Mouse (Mus musculus) liver, embryonic 13.5 days (tissue): Measurements from ENCODE around the gene Fsip1. TPM values are rescaled to one million over a fixed set of nuclear protein-coding genes. Genes with fewer than 3 reads are reported as not detected.
"Not testable (repeated sequence)": the region's sequence is repeated elsewhere in the genome, so short reads cannot be mapped to it uniquely, and the experiment has no call there.

Experiments
- ATAC-seq: fragments of 200-750 bp; cut with Nextera tagmentation; 2 replicates; pipeline ENCODE4 v1.8.0; 2017; ENCODE audit warnings: low read depth, mild to moderate bottlenecking, moderate number of reproducible peaks, moderate library complexity
- DNase-seq: peaks from one replicate; pipeline ENCODE4 v3.0.0; 2022
- H3K27ac ChIP-seq: fragments of 300-500 bp; sonication (generic); 2 replicates; pipeline ENCODE4 v1.5.1; 2015; ENCODE audit warnings: moderate library complexity, mild to moderate bottlenecking, inconsistent platforms
- H3K27me3 ChIP-seq: fragments of 300-500 bp; sonication (generic); 2 replicates; pipeline ENCODE4 v1.6.1; 2015; ENCODE audit warnings: mild to moderate bottlenecking, inconsistent platforms
- H3K36me3 ChIP-seq: fragments of 300-500 bp; sonication (generic); 2 replicates; pipeline ENCODE4 v1.6.1; 2015; ENCODE audit warnings: mild to moderate bottlenecking, inconsistent platforms
- H3K4me1 ChIP-seq: fragments of 300-500 bp; sonication (generic); replicated peaks from 2 replicates; pipeline ENCODE4 v1.6.1; 2015; ENCODE audit warnings: inconsistent platforms
- H3K4me2 ChIP-seq: fragments of 300-500 bp; sonication (generic); 2 replicates; pipeline ENCODE4 v1.6.1; 2015; ENCODE audit warnings: inconsistent platforms, mild to moderate bottlenecking, moderate library complexity
- H3K4me3 ChIP-seq: fragments of 300-500 bp; sonication (generic); replicated peaks from 2 replicates; pipeline ENCODE4 v1.5.1; 2015; ENCODE audit warnings: mild to moderate bottlenecking, inconsistent platforms
- H3K9ac ChIP-seq: fragments of 300-500 bp; sonication (generic); 2 replicates; pipeline ENCODE4 v1.6.1; 2015; ENCODE audit warnings: mild to moderate bottlenecking, inconsistent platforms
- H3K9me3 ChIP-seq: fragments of 300-500 bp; sonication (generic); replicated peaks from 2 replicates; pipeline ENCODE4 v1.6.1; 2016; ENCODE audit warnings: inconsistent platforms
- WGBS: fragments of 180-500 bp; shearing (Covaris S2); methylation state at CpG from one replicate; pipeline ENCODE4 v1.1.7; 2015; ENCODE audit not compliant: insufficient replicate concordance; 5-methylcytosine and 5-hydroxymethylcytosine counted together
- polyA plus RNA-seq: library from polyadenylated mRNA; unstranded; fragments of >200 nt; fragmentation: Nextera tagmentation; extraction: Ambion mirVana; gene quantifications from 2 replicates; pipeline ENCODE4 v1.2.1, GENCODE M21; 2015

Fsip1 gene
- polyA plus RNA-seq, 1 experiment from 2014 or later: 0.13 TPM

- WGBS: 41% methylated on average over 3 of the region's 3 CpGs
- DNase-seq, H3K27ac ChIP-seq, H3K9me3 ChIP-seq, H3K36me3 ChIP-seq, H3K9ac ChIP-seq, H3K27me3 ChIP-seq, ATAC-seq, H3K4me3 ChIP-seq, H3K4me1 ChIP-seq, H3K4me2 ChIP-seq: not testable (repeated sequence)
Observed at GRCm38 (mm10) chr2:118147749-118148148, 109.0 kb downstream of the Fsip1 start.

- no peak for DNase-seq
Observed at GRCm38 (mm10) chr2:118141651-118142050, 115.1 kb downstream of the Fsip1 start.

GRCm38 (mm10) chr2:118139261-118139660 is 117.5 kb downstream of the Fsip1 start:
- Histone ChIP-seq H3K4me2 (no peak overlapping the region), H3K4me3 (no peak overlapping the region), H3K27ac (no peak overlapping the region), H3K27me3 (no peaks in the 10 kb centered on the region), H3K9me3 (no peaks in the 10 kb centered on the region), H3K36me3 (no peaks in the 10 kb centered on the region), H3K9ac (no peak overlapping the region), H3K4me1 (no peaks in the 10 kb centered on the region)
- 64% methylated on average over 6 of the region's 6 CpGs for WGBS
- no peak for DNase-seq
- no peak for ATAC-seq

More at GRCm38 (mm10) chr2:118141651-118142050, 115.1 kb downstream of the Fsip1 start:
- H3K4me1 ChIP-seq: no peaks in the 10 kb centered on the region
- WGBS: 72% methylated on average over 10 of the region's 10 CpGs
- H3K4me2 ChIP-seq: no peak overlapping the region
- no peaks in the 10 kb centered on the region for H3K27me3 ChIP-seq
- H3K36me3 ChIP-seq: no peaks in the 10 kb centered on the region
- H3K9ac ChIP-seq: no peak overlapping the region
- no peak overlapping the region for H3K27ac ChIP-seq
- H3K4me3 ChIP-seq: no peak overlapping the region
- no peaks in the 10 kb centered on the region for H3K9me3 ChIP-seq
- no peak for ATAC-seq

GRCm38 (mm10) chr2:118137776-118138175 is 119.0 kb downstream of the Fsip1 start:
- Histone ChIP-seq H3K27ac (no peak overlapping the region), H3K27me3 (no peaks in the 10 kb centered on the region), H3K9me3 (no peaks in the 10 kb centered on the region), H3K4me2 (no peak overlapping the region), H3K9ac (no peak overlapping the region), H3K4me3 (no peak overlapping the region), H3K36me3 (no peaks in the 10 kb centered on the region), H3K4me1 (no peaks in the 10 kb centered on the region)
- 76% methylated on average over 2 of the region's 2 CpGs for WGBS
- ATAC-seq (no peak), DNase-seq (no peak)

- ATAC-seq: no peak
- no peak for DNase-seq
- Histone ChIP-seq H3K4me1 (no peaks in the 10 kb centered on the region), H3K9me3 (no peaks in the 10 kb centered on the region), H3K9ac (no peak overlapping the region), H3K27ac (no peak overlapping the region), H3K27me3 (no peaks in the 10 kb centered on the region), H3K4me2 (no peak overlapping the region), H3K36me3 (no peaks in the 10 kb centered on the region), H3K4me3 (no peak overlapping the region)
- WGBS: 67% methylated on average over 9 of the region's 9 CpGs
Observed at GRCm38 (mm10) chr2:118137071-118137470, 119.7 kb downstream of the Fsip1 start.

GRCm38 (mm10) chr2:118128313-118128712 is 128.5 kb downstream of the Fsip1 start:
- Histone ChIP-seq H3K27me3 (no peaks in the 10 kb centered on the region), H3K27ac (no peak overlapping the region), H3K4me3 (no peak overlapping the region), H3K36me3 (no peaks in the 10 kb centered on the region), H3K9ac (no peak overlapping the region), H3K9me3 (no peaks in the 10 kb centered on the region), H3K4me2 (no peak overlapping the region), H3K4me1 (no peaks in the 10 kb centered on the region)
- 53% methylated on average over 3 of the region's 3 CpGs for WGBS
- DNase-seq (no peak), ATAC-seq (no peak)

GRCm38 (mm10) chr2:118127516-118128288 is 129.1 kb downstream of the Fsip1 start:
- H3K27ac ChIP-seq: no peak overlapping the region
- 67% methylated on average over 5 of the region's 5 CpGs for WGBS
- no peaks in the 10 kb centered on the region for H3K4me1 ChIP-seq
- no peak for DNase-seq
- no peaks in the 10 kb centered on the region for H3K9me3 ChIP-seq
- peak; percentile 18; the same call in 1 of the 2 replicates for ATAC-seq
- H3K36me3 ChIP-seq: 0 out of 2 replicates have a peak, but pooled peaks cover 3% of the 10 kb centered on the region
- H3K27me3 ChIP-seq: no peaks in the 10 kb centered on the region
- no peak overlapping the region for H3K9ac ChIP-seq
- no peak overlapping the region for H3K4me2 ChIP-seq
- no peak overlapping the region for H3K4me3 ChIP-seq

GRCm38 (mm10) chr2:118125943-118126470 is 130.8 kb downstream of the Fsip1 start:
- Histone ChIP-seq H3K4me2 (no peak overlapping the region), H3K4me3 (no peak overlapping the region), H3K36me3 (0 out of 2 replicates have a peak, but pooled peaks cover 3% of the 10 kb centered on the region), H3K4me1 (no peaks in the 10 kb centered on the region), H3K9me3 (no peaks in the 10 kb centered on the region), H3K27ac (no peak overlapping the region), H3K9ac (no peak overlapping the region), H3K27me3 (no peaks in the 10 kb centered on the region)
- 57% methylated on average over 7 of the region's 7 CpGs for WGBS
- no peak for ATAC-seq
- no peak for DNase-seq

GRCm38 (mm10) chr2:118125211-118125939 is 131.4 kb downstream of the Fsip1 start:
- no peaks in the 10 kb centered on the region for H3K27me3 ChIP-seq
- no peak for DNase-seq
- H3K9me3 ChIP-seq: no peaks in the 10 kb centered on the region
- no peak overlapping the region for H3K4me3 ChIP-seq
- H3K27ac ChIP-seq: no peak overlapping the region
- 73% methylated on average over 11 of the region's 11 CpGs for WGBS
- ATAC-seq: no peak
- H3K4me2 ChIP-seq: no peak overlapping the region
- H3K4me1 ChIP-seq: no peaks in the 10 kb centered on the region
- H3K9ac ChIP-seq: no peak overlapping the region
- 0 out of 2 replicates have a peak, but pooled peaks cover 3% of the 10 kb centered on the region for H3K36me3 ChIP-seq

GRCm38 (mm10) chr2:118124437-118124836 is 132.3 kb downstream of the Fsip1 start:
- H3K4me3 ChIP-seq: no peak overlapping the region
- H3K36me3 ChIP-seq: peaks cover 7% of the 10 kb centered on the region; the same call in 1 of the 2 replicates
- no peak overlapping the region for H3K4me2 ChIP-seq
- 76% methylated on average over 7 of the region's 7 CpGs for WGBS
- H3K9me3 ChIP-seq: no peaks in the 10 kb centered on the region
- ATAC-seq: no peak
- H3K27me3 ChIP-seq: no peaks in the 10 kb centered on the region
- no peak overlapping the region for H3K9ac ChIP-seq
- no peak for DNase-seq
- no peaks in the 10 kb centered on the region for H3K4me1 ChIP-seq
- no peak overlapping the region for H3K27ac ChIP-seq

- DNase-seq (no peak), ATAC-seq (no peak)
- no peaks in the 10 kb centered on the region for H3K4me1 ChIP-seq
- 76% methylated on average over 9 of the region's 9 CpGs for WGBS
- H3K27me3 ChIP-seq: no peaks in the 10 kb centered on the region
- no peak overlapping the region for H3K9ac ChIP-seq
- H3K4me2 ChIP-seq: no peak overlapping the region
- H3K27ac ChIP-seq: no peak overlapping the region
- H3K4me3 ChIP-seq: no peak overlapping the region
- H3K36me3 ChIP-seq: peaks cover 7% of the 10 kb centered on the region; the same call in 1 of the 2 replicates
- no peaks in the 10 kb centered on the region for H3K9me3 ChIP-seq
Observed at GRCm38 (mm10) chr2:118123743-118124142, 133.0 kb downstream of the Fsip1 start.
